Mouse (Mus musculus) ES-Bruce4 (cell line): ENCODE data around the gene Cpsf2. TPM values are rescaled to one million over a fixed set of nuclear protein-coding genes. Genes with fewer than 3 reads are reported as not detected.
A peak's percentile ranks its signal among the peaks of the same experiment; 100 is the strongest.

Source experiments
- H3K27ac ChIP-seq: 2 replicates; pipeline ENCODE4 v1.5.1; 2012; ENCODE audit warnings: low read length, inconsistent platforms; ENCODE audit not compliant: insufficient read depth
- H3K27me3 ChIP-seq: 2 replicates; pipeline ENCODE4 v1.6.1; 2012; ENCODE audit warnings: mild to moderate bottlenecking, low read length, inconsistent platforms; ENCODE audit not compliant: control insufficient read depth, poor library complexity, insufficient read depth, severe bottlenecking
- H3K36me3 ChIP-seq: 2 replicates; pipeline ENCODE4 v1.6.1; 2012; ENCODE audit warnings: inconsistent platforms, mild to moderate bottlenecking, low read length, moderate library complexity; ENCODE audit not compliant: control insufficient read depth, poor library complexity, insufficient read depth, severe bottlenecking
- H3K4me1 ChIP-seq: one replicate; pipeline ENCODE4 v1.8.1; 2011; ENCODE audit warnings: low read length; ENCODE audit not compliant: control insufficient read depth, insufficient read depth
- H3K4me3 ChIP-seq: 2 replicates; pipeline ENCODE4 v1.5.1; 2011; ENCODE audit warnings: low read depth, mild to moderate bottlenecking, low read length
- H3K9ac ChIP-seq: 2 replicates; pipeline ENCODE4 v1.6.1; 2012; ENCODE audit warnings: low read depth, mild to moderate bottlenecking, inconsistent platforms; ENCODE audit not compliant: poor library complexity, severe bottlenecking
- H3K9me3 ChIP-seq: replicated peaks from 2 replicates; pipeline ENCODE4 v1.6.1; 2012; ENCODE audit warnings: mild to moderate bottlenecking, low read length, inconsistent platforms; ENCODE audit not compliant: control insufficient read depth, poor library complexity, insufficient read depth, severe bottlenecking
- CTCF ChIP-seq: IDR thresholded peaks from one replicate; pipeline ENCODE4 v1.8.1; 2011; ENCODE audit warnings: low read depth, low read length
- EP300 ChIP-seq: IDR thresholded peaks from 2 replicates; pipeline ENCODE4 v1.6.1; 2011; ENCODE audit warnings: low read depth, low read length; ENCODE audit not compliant: insufficient read depth
- POLR2A ChIP-seq: IDR thresholded peaks from one replicate; pipeline ENCODE4 v1.8.1; 2011; ENCODE audit warnings: low read length; ENCODE audit not compliant: insufficient read depth
- polyA plus RNA-seq: library from polyadenylated mRNA; stranded (reverse); fragments of >200 nt; gene quantifications from 2 replicates; pipeline ENCODE4 v1.2.4, GENCODE M21; 2011; ENCODE audit warnings: low read depth; ENCODE audit not compliant: missing spikeins, insufficient read depth, insufficient read length

The Cpsf2 gene
- polyA plus RNA-seq, 1 experiment: 39.1 TPM

- Histone ChIP-seq H3K4me1 (no peaks in the 10 kb centered on the region), H3K27ac (no peak overlapping the region)
Measured at GRCm38 (mm10) chr12:102039861-102040260, 64.1 kb downstream of the Cpsf2 start.

GRCm38 (mm10) chr12:102041699-102042098, 65.9 kb downstream of the Cpsf2 start:
- no peaks in the 10 kb centered on the region for H3K9me3 ChIP-seq
- H3K4me1 ChIP-seq: no peaks in the 10 kb centered on the region
- H3K36me3 ChIP-seq: no peaks in the 10 kb centered on the region
- TF ChIP-seq CTCF (no peak), EP300 (no peak)
- H3K27me3 ChIP-seq: no peaks in the 10 kb centered on the region; the same call in 1 of the 2 replicates
- no peak overlapping the region for H3K27ac ChIP-seq
- no peak overlapping the region for H3K4me3 ChIP-seq
- H3K9ac ChIP-seq: no peak overlapping the region

More at GRCm38 (mm10) chr12:102039861-102040260, 64.1 kb downstream of the Cpsf2 start:
- H3K4me3 ChIP-seq: no peak overlapping the region
- H3K36me3 ChIP-seq: no peaks in the 10 kb centered on the region
- no peaks in the 10 kb centered on the region for H3K9me3 ChIP-seq
- no peaks in the 10 kb centered on the region; the same call in 1 of the 2 replicates for H3K27me3 ChIP-seq
- no peak overlapping the region for H3K9ac ChIP-seq
- TF ChIP-seq CTCF: no peak
- no peak for TF ChIP-seq EP300
- TF ChIP-seq POLR2A: no peak

DNA sequence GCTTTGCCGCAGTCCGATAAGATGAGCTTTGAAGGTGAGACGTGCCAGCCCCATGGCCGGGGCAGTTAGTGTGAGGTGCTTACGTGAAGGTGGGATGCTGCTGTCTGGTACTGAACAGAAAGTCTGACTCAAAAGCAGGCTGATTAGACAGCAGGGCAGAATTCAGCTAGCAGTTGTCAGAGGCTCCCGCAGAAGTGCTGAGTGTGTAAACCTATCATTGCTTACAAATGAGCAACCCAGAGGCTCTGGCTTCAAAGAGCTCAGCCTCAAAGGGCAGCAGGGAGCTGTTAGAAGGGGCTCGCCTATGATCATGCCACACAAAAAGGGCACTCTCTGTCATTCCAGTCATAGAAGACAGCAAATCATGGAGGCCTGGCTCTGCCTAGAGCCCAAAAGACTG, 66.5 kb downstream of the Cpsf2 start:
- no peaks in the 10 kb centered on the region for H3K36me3 ChIP-seq
- TF ChIP-seq CTCF (no peak), POLR2A (no peak), EP300 (no peak)
- no peaks in the 10 kb centered on the region for H3K4me1 ChIP-seq

GRCm38 (mm10) chr12:102043840-102044239, 68.1 kb downstream of the Cpsf2 start:
- Histone ChIP-seq H3K9ac (no peak overlapping the region), H3K9me3 (no peaks in the 10 kb centered on the region)
- no peak for TF ChIP-seq CTCF
- TF ChIP-seq EP300: no peak
- TF ChIP-seq POLR2A: no peak

More for the DNA sequence above, 66.5 kb downstream of the Cpsf2 start:
- no peak overlapping the region for H3K9ac ChIP-seq
- no peaks in the 10 kb centered on the region; the same call in 1 of the 2 replicates for H3K27me3 ChIP-seq
- no peak overlapping the region for H3K27ac ChIP-seq
- no peaks in the 10 kb centered on the region for H3K9me3 ChIP-seq
- no peak overlapping the region for H3K4me3 ChIP-seq

GRCm38 (mm10) chr12:102054155-102054554, 78.4 kb downstream of the Cpsf2 start:
- no peaks in the 10 kb centered on the region for H3K4me1 ChIP-seq
- H3K36me3 ChIP-seq: no peaks in the 10 kb centered on the region
- H3K9ac ChIP-seq: no peak overlapping the region
- no peak overlapping the region for H3K27ac ChIP-seq
- no peaks in the 10 kb centered on the region for H3K27me3 ChIP-seq
- no peaks in the 10 kb centered on the region for H3K9me3 ChIP-seq
- TF ChIP-seq EP300 (no peak), POLR2A (no peak), CTCF (peak; percentile 15)
- H3K4me3 ChIP-seq: no peak overlapping the region

More at GRCm38 (mm10) chr12:102043840-102044239, 68.1 kb downstream of the Cpsf2 start:
- Histone ChIP-seq H3K36me3 (no peaks in the 10 kb centered on the region), H3K27ac (no peak overlapping the region), H3K4me3 (no peak overlapping the region), H3K4me1 (no peaks in the 10 kb centered on the region), H3K27me3 (no peaks in the 10 kb centered on the region; the same call in 1 of the 2 replicates)

DNA sequence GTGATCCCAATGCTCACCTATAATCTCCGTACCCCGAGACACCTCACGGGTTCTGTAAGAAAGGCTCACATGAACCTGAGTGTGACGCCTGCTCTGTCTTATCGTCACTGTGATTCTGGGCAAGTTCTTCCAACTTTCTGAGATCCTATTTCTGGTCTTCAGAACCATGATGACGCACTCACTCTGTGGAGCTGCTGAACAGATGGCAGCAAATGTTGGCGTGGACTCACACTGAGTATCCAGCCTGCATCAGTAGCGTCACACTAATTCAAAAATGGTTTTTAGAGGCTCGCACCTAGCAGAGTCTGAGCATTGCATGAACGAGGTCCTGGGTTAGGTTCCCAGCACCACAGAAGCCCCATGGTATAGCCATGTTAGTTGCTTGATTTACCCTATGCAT, 80.0 kb downstream of the Cpsf2 start:
- Histone ChIP-seq H3K27me3 (no peaks in the 10 kb centered on the region), H3K4me3 (no peak overlapping the region), H3K4me1 (no peaks in the 10 kb centered on the region), H3K9ac (no peak overlapping the region), H3K9me3 (no peaks in the 10 kb centered on the region), H3K36me3 (no peaks in the 10 kb centered on the region), H3K27ac (no peak overlapping the region)
- TF ChIP-seq EP300 (no peak), CTCF (no peak), POLR2A (no peak)

Other genes starting within 250 kb of the Cpsf2 start
- gene Fbln5, start 156.9 kb upstream of the Cpsf2 start, polyA plus RNA-seq: 1.6 TPM in 2 replicates
- 21.0 and 23.7 TPM in 2 replicates for gene Trip11, start 62.7 kb upstream of the Cpsf2 start, polyA plus RNA-seq
- gene Atxn3, start 17.7 kb upstream of the Cpsf2 start, polyA plus RNA-seq: 28.1 and 34.9 TPM in 2 replicates
- not detected in 2 replicates for gene Slc24a4, start 152.7 kb downstream of the Cpsf2 start, polyA plus RNA-seq